Mouse (Mus musculus) lung, postnatal 14 days (tissue): ENCODE data around the gene Ticam1.

Experiments used
- DNase-seq: peaks from one replicate; pipeline ENCODE4 v3.0.0; 2021

Gene Ticam1

DNA sequence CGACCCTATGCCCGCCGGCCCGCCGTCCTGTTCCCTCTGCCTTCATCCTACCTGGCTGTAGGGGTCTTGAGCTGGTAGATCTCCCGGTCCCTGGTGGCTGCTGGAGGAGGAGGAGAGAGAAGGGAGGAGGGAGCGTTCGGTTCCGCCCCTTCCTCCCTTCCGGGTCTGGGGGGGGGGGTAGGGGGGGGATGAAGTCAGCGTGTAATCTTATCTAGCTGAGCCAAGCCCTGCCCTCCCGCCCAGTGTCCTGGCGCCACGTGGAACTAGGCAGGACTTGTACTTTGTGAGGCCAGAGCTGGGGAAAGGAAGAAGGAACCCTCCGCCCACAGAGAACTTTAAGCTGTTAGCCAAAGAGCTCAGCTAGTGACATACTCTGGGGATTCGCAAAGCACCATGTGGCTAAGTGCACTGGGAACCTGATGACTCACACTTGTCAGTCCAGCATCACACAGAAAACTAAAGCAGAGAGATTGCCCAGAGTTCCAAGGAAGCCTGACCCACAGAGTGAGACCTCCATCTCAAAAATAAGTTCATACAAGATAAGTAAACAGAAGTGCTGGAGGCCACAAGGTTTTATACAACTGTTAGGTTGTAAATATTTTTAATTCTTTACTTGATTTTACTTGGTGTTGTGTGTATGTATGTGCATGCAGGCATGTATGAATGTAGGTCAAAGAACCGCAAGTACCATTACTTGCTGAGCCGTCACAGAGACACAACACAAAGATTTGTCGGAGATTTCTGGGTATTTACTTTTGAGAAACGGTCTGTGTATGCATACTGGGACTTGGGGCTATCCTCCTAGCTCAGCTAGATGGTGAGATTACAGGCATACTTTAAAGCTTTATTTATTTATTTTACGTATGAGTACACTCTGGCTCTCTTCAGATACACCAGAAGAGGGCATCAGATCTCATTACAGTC lies at the start of gene Ticam1:
Gene Ticam1, minus strand, starts transcription at position 144 of the 924 bp plus-strand sequence.
- peak; percentile 90 for DNase-seq

DNA sequence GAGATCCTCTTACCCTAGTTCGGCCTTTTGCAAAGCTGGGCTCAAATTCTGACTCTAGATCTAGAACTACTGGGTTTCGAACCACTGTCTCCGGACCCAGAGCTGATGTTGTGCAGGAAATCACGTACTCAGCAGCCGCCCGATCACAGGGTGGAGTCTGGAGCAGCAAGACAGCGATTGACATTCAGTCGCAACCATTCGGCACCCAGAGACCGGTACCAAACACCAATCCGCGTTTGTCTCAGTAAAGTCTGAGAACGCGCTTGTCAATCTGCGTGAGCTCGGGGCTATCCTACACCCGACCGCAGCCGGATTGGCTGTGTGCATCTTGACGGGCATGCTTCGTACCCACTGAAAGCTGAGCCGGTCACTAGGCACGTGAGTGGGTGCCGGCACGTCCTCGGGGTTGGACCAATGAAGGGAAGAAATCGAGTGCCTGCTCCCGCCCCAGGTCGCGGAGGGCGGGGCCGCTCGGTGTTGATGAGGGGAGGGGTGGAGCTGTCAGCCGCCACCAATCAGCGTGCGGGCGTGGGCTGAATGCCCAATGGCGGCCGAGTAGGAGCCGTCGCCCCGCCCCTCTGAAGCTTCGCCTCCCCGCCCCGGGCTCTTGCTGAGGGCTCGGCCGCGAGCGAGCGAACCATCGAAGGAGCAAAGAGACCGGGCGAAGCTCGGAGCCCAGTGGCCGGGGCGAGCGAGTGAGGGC lies 49.0 kb upstream of the Ticam1 start, which contains the start of gene Kdm4b:
Gene Kdm4b, plus strand, starts transcription at position 613 of the 703 bp plus-strand sequence.
- DNase-seq: peak; percentile 98

DNA sequence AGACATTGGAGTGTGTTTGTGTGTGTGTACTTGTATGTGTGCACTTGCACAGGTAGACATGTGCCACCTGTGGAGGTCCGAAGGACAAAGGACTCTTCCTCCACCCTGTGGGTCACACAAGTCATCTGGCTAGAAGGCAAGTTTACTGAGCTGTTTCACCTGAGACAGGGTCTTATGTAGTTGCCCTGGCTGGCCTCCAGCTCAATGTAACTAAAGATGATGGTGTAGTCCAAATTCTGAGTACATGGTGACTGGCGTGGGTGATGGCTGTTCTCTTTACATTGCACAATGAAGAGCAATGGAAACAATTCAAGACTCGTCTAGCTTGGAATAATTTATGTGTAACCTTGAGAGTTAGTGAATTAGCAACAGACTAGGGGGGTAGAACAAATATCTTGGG lies 47.8 kb upstream of the Ticam1 start:
- no peak for DNase-seq

DNA sequence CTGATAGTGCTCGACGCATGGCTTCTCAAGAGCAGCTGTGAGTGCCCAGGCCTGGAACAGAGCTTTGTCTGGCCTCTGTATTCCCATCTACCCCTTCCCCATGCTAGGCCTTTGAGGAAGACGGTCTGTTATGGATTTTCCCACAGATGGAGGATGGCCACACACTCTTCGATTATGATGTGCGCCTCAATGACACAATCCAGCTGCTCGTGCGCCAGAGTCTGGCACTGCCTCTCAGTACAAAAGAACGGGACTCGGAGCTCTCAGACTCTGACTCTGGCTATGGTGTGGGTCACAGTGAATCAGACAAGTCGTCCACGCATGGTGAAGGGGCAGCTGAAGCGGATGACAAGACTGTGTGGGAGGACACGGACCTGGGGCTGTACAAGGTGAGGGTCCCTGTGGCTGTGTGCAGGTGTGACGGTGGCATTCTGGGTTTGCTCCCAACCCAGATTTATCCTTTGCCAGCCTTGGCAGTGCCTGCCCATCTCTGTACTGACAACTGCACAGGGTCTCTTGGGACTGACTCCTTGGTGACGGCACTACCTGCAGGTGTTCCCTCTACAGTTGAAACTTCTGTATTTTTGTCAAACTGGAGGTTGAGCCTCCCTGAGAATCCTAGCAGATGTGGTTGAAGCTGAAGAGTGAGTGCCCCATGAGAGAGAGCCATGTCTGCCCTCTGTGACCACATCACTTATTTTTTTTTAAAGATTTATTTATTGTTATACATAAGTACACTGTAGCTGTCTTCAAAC lies 32.8 kb upstream of the Ticam1 start:
- peak; percentile 34 for DNase-seq

DNA sequence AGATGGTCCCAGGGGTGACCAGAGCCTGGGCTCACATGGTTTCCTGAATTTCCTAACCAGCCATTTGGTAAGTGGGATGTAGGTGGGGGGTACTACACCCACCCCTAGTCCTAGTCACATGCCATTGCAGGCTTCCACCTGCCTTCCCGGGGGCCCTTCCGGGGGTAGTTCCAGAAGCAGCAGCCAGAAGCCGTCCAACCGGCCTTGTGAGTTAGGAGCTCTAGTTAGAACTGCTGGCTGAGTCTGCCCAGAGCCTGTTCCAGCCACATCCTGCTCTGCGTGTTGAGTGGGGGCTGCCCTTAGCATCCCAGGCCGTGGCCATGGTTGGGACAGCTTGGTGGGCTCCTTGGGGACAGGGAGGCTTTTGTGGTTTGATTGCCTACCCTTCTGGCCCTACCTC lies 31.5 kb upstream of the Ticam1 start:
- DNase-seq: no peak

DNA sequence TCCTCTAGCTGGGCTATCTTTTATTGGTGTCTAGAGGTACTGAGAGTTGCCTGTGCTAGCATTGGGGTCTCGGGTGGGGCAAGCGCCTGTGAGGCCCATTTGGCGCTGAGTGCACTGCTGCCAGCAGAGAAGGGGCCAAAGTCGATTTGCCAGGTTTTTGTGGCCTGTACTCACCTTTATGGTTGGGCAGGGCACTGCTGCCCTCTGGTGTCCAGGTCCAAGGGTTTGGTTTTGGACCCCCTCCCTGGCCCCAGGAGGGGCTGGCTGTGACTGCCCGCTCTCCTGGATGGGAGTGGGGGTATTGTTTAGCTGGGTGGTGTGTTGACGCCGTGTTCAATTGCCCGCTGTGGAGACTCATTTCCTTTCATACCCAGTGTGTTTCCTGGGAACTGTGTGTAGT lies 29.2 kb upstream of the Ticam1 start:
- no peak for DNase-seq

DNA sequence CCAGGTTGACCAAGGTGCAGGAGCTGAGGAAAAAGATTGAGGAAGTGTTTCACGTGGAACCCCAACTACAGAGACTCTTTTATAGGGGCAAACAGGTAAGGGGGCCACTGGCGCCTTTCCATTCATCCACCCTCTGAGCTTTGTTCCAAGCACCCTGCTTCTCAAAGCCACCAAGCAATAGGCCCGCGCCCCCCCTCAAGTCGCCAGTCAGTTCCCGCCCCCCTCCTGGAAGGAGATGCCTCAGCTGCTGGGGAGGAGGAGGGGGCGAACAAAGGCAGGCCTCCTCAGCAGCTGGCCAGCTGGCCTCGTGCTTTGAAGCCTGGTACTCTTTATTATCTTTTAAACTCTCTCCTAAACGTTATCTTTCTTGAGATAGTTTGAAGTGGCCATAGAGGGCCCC lies 28.6 kb upstream of the Ticam1 start:
- DNase-seq: no peak

DNA sequence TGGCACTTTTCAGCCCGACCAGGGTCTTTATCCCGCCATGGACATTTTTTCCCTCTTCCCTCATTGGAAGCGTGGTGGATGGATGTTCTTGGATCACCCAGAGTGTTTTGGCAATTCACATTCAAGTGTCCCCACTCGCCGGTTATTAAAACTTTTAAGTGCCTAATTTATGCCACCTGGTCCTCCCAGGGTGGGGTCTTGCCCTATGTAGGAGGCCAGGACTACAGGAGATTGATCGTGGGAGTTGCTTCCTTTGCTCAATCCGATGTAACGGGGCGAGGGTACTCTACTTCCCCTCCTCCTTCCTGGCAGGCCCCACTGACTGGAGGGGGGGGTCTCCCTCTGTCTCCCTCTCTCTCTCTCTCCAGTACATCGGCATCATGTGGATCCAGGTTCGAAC lies 28.1 kb upstream of the Ticam1 start:
- no peak for DNase-seq

DNA sequence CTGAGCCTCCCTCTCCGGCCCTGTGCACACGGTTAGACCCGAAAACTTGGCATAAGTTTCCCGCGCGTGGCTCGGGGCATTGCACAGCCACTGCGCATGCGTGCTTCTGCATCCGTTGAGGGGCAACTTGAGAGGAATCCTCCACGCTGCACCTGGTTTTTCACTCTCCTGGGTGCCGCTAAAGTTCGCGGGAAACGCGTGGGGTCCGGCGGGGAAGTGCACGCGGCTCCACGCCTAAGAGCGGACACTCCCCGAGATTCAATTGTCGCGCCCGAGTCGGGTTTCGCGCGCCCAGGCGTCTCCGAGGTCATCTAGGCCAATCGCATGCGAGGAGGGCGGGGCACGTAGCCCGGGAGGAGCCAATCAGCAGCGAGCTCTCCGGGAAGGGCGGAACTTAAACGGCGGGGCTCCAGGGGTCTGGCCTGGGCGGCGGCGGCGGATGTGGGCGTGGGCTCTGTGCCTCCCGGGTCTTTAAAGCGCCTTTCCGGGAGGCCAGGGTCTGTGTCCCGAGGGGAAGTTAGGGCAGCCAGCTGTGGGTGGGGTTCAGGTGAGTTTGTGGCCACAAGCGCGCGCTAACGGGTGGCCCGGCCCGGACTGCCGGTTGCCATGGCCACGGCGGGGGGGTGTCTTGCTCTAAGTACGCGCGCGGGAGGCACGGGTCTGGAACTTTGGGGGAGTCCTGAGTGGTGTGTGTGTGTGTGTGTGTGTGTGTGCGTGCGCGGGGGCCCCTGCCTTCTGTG lies 27.4 kb upstream of the Ticam1 start:
- DNase-seq: peak; percentile 97

DNA sequence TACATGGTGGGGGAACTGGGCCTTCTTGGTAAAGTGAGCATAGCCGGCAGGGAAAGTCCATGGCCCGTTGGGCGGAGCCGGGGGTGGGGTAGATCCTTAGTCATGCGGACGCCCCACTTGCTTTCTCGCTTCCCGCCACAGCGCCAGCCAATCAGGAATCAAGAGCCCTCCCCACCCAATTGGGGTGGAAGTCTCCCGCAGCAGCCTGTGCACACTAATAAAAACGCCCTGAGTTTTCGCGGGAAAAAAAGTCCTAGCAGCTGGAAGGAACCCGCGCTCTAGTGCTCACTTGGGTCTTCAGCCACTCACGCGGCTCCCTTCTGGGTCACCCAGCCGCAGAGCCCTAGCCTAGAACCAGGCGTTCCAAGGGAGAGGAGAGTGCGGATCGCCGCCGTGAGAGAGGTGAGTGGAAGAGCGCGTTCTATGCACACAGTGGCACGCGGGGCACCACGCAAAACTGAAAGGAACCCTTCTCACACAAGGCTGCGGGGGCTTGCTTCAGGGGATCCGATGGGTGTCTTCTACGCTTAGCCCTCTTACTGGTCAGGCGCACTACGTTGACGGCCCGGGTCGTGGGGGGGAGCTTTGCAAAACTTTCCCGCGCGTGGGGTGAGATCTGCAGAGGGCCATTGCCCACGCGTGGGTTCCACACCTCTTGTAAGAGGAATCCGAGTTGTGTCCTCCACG lies 26.7 kb upstream of the Ticam1 start, which contains the start of gene Uhrf1:
Gene Uhrf1, plus strand, starts transcription at position 162 of the 687 bp plus-strand sequence.
- DNase-seq: peak; percentile 67

DNA sequence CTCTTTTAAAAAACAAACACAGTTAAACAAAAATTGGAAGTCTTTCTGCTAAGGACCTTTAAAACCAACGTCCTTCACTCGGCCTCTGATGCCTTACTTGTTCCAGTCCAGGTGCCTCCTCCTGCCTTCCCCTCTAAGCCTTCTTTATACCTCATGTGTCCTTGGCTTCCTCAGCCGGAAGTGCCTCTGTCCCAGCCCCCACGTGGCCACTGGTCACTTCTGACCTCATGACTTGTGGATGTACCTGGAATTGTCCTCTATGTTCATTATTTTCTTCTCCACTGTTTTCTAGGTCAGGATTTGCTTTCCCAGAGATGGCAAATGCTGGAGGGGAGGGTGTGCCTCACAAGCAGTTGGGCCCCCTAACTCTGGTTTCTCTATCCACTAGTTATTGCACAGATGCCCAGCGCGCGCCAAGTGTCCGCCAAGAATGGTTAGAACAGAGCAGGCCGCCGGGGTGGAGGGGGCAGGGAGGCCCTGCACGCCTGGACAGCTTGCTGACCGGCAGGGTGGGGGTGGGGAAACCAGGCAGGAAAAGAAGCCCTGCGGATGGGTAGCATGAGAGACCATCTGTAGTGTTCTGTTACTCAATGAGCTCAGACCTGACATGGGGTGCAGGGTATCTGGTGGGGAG lies 25.9 kb upstream of the Ticam1 start:
- no peak for DNase-seq

DNA sequence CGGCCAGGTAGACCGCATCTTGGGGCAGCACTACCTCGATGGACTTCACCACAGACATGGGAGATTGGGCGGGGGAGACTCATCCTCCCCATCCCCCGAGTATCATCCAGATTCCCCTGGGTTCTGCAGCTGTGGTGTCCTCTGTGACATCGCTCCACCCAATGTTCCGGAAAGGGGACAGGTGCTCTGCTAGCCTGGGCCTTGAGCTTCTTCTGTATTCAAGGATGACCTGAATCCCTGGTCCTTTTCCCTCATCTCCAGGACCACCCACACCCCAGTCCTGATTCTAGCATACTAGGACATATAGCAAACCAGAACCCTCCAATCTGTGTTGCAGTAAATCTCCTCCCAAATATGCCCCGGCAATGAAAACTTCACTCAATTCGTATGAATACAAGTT lies 23.6 kb upstream of the Ticam1 start, which contains the start of gene Arrdc5:
Gene Arrdc5, minus strand, starts transcription at position 101 of the 400 bp plus-strand sequence.
- no peak for DNase-seq

DNA sequence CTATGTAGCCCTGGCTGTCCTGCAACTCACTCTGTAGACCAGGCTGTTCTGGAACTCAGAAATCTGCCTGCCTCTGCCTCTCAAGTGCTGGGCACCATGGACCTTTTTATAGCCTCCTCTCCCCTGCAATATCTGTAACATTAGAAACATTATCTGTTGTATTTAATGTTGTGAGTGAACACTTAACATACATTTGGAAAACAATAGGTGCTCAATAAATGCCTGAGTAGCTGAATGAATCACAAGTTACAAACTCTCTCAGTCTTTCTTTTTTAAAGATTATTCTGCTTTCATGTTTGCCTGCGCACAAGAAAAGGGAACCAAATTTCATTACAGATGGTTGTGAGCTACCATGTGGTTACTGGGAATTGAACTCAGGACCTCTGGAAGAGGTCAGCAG lies 21.7 kb upstream of the Ticam1 start:
- no peak for DNase-seq

DNA sequence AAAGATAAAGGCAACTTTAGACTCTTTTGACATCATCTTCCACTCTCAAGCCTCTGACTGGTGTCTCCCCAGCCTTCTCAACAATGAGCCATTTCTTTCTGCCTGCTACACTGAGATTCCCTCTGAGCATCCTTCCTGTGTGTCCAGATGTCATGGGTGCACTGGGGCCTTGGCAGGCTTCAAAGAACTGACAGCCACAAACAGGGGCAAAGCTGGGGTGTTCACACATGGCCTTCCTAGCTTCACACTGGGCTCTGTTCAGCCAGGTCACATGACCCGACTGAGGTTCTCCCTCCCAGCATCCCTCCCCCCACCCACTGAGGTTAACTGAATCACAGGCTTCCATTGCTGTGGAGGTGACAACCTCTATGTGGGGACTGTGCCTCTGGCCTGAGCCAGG lies 19.6 kb upstream of the Ticam1 start:
- DNase-seq: no peak

DNA sequence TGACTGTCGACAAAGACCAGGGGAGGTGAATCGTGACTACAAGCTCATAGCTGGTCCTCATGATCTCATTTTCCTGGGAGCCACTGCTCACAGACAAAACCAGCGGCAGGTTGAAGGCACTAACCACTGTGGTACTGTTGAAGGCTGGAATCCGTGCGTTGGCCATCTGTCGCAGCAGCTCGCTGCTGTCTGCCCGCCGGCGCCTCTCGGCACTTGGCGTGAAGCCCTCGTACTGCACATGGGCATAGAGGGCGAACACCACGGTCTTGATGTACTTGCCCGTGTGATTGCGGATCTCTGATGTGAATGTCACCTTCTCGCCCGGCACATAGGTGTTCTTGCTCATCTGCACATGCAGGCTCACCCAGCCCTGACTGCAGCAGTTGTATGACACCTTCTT lies 17.7 kb upstream of the Ticam1 start:
- no peak for DNase-seq

DNA sequence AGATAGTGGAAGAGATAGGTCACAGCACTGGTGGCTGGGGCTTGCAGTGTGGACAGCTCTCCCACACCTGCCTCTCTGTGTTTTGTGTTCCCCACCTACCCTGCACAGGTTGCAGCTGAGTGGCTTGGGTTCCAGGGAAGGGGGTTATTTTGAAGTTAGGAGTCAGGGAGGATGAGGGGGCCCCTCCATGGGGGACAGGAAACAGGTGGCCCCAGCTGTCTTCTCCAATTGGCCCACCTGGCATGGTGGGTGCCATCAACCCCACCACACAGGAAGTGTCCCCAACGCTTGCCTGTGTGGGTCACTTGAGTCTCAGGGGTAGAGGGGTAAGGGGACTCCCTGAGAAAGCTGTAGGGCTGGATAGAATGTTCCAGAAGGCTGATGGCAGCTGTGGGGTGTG lies 16.7 kb upstream of the Ticam1 start:
- no peak for DNase-seq

DNA sequence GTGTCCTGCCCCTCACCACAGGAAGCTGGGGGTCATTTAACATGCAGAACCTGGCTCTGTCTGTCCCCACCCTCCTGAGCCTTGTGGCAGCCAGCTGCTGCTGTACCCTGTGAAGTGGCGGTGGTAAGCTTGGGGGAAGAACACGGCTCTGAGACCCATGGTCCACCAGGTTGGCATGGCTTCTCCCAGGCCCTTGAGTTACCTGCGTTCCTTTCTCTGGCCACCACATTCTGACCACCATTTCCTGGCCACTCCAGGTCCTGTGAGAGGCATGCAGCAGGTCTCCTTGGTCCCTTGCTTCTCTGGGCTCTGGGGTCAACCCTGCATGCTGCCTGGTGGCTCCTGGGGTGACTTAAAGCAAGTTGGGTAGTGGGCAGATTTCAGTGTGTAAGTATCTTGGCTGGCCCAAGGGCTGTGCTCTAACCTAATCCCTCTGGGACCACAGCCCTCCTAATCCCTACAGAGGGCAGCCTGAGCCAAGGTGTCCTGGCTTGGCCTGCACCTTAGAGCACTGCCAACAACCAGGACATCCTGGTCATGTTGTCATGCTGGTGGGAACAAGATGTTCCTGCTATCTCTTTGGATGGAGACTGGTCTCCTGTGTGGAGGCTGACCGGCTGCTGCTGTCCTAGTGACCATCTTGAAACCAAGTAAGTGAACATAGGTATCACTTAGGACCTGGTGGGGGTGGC lies 16.1 kb upstream of the Ticam1 start, which contains the start of gene Plin3:
Gene Plin3, minus strand, starts transcription at position 343 of the 692 bp plus-strand sequence.
- no peak for DNase-seq

DNA sequence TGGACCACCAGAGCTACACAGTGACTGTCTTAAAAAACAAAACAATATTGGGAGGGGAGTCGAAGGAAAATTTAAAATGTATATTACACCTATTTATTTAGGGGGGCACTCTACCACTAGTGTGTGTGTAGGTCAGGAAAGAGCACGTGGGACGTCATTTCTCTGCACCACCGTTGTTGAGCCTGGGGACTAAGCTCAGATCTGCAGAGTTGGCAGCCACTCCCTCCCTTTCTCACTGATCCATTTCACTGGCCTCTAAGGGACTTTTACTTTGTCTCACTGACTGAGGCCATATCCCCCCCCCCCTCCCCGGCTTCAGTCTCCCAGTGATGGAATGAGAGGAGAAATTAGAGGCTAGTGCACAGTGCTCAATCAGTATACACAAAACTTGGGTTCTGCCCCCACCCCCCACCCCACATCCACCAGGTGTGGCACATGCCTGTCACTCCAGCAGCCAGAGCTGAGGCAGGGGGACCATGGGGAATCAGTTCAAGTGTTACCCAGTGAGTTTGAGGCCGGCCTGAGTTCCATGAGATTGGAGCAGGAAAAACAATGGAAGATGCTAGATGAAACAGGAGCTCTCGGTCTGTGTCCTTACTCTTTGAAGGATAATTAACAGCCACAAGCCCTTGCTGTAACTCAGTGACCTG lies 15.4 kb upstream of the Ticam1 start:
- DNase-seq: no peak

DNA sequence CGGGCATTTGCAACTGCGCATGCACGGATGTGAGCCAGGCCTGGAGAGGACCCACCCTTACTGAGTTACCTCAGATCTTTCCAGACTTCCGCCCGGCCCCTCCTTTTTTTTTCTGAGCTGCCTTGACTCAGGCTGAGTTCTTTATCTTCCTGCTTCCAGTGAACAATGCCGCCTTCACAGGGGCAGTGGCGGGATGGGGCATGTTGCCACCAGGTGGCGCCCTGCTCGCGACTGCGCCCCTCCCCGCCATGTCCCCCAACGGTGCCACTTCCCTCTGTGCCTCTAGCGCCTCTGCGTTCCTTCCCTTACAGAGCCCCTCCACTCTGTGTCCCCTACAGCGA lies 14.6 kb upstream of the Ticam1 start:
- peak; percentile 94 for DNase-seq
